Mouse (Mus musculus): ENCODE measurements around the gene Btbd35f13. TPM values are rescaled to one million over a fixed set of nuclear protein-coding genes. Genes with fewer than 3 reads are reported as not detected.
"Not testable (repeated sequence)": the region's sequence is repeated elsewhere in the genome, so short reads cannot be mapped to it uniquely, and the experiment has no call there.

Btbd35f13 gene
- not detected in 2 replicates for total RNA-seq (2021)
- long read RNA-seq: 0 reads

DNA sequence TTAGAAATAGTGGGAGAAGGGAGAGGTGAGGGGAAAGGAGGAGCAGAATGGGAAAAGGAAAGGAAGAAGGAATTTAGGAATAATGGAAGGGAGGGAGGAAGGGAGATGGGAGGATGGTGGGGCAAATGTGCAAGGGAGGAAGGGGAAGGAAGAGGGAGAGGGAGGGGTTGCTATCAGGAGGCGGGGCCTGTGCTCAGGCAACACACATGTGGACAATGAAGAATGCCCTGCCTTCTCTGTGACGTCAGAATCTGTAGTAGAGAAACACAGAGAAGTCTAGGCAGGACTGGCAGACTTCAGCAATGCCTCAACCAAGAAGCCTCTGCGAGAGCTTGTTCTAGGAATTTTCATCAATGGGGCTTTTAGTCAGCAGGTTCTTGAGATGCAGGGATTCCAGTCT, at the start of gene Btbd35f13:
TSS of gene Btbd35f13 (plus strand) at position 301 of the 400 bp plus-strand sequence.
- not testable (repeated sequence) for DNase-seq

DNA sequence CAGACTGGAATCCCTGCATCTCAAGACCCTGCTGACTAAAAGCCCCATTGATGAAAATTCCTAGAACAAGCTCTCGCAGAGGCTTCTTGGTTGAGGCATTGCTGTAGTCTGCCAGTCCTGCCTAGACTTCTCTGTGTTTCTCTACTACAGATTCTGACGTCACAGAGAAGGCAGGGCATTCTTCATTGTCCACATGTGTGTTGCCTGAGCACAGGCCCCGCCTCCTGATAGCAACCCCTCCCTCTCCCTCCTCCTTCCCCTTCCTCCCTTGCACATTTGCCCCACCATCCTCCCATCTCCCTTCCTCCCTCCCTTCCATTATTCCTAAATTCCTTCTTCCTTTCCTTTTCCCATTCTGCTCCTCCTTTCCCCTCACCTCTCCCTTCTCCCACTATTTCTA, 45.3 kb downstream of the Btbd35f13 start, which contains the start of gene Btbd35f14:
TSS of gene Btbd35f14 (minus strand) at position 101 of the 400 bp plus-strand sequence.
- DNase-seq: not testable (repeated sequence)

Other genes starting within 250 kb of the Btbd35f13 start
- gene Btbd35f15, start 79.9 kb upstream of the Btbd35f13 start, total RNA-seq (2021): not detected in 2 replicates
- gene Btbd35f14, start 45.2 kb downstream of the Btbd35f13 start, total RNA-seq (2021): not detected in 2 replicates

Measured in adrenal gland, postnatal 25 days (tissue).